In the genomic region with DNA sequence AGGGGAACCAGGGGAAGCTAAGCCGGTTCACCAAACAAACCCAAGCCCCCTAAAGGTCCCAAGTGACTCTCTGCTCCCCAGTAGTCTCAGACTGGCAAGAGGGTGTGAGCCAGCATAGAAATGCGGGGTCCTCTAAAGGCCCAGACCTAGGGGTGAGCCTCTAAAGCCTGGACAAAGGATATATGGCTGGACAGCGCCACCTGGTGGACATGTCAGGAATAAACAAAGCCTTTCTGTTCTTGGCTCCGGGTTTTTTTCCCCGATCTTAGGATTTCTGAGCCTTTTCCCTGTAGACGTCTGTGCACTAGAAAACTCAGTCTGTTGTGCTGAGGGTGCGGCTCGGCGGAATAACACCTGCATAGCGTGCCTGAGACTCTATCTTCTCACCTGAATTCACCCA, we compare ENCODE assay signal across 8 mouse cellular contexts. TPM values are rescaled to one million over a fixed set of nuclear protein-coding genes. Genes with fewer than 3 reads are reported as not detected.
DNase-seq lines count a peak whose midpoint lies in the region; ATAC-seq and TF ChIP-seq lines count a peak whose summit lies in the region.

No protein-coding gene starts in this region.

- H3K4me2 ChIP-seq in kidney, embryonic 15.5 days: peak overlapping the region; percentile 5; the same call in 1 of the 2 replicates
- no peak overlapping the region for H3K4me2 ChIP-seq in limb, embryonic 14.5 days (replicated peaks; ENCODE audit: low read depth, low read length, severe bottlenecking)
- H3K4me2 ChIP-seq in midbrain, postnatal 0 days (ENCODE audit: low read depth, low read length, poor library complexity, severe bottlenecking): peak overlapping the region; percentile 29

- H3K9ac ChIP-seq in kidney, embryonic 15.5 days: no peak overlapping the region
- H3K9ac ChIP-seq in limb, embryonic 14.5 days (ENCODE audit: low read depth, low read length, severe bottlenecking): no peak overlapping the region
- 0 out of 2 replicates have a peak overlapping the region, but pooled peaks have one; percentile 9 for H3K9ac ChIP-seq in midbrain, postnatal 0 days (replicated peaks; ENCODE audit: low read length, poor library complexity, severe bottlenecking)

- H3K27ac ChIP-seq in cortical plate, adult 2 months (ENCODE audit: insufficient read depth, low read length): no peak overlapping the region
- H3K27ac ChIP-seq in kidney, embryonic 15.5 days: no peak overlapping the region
- no peak overlapping the region for H3K27ac ChIP-seq in limb, embryonic 14.5 days (replicated peaks; ENCODE audit: low read depth, low read length)
- H3K27ac ChIP-seq in midbrain, postnatal 0 days (ENCODE audit: low read depth, low read length): no peak overlapping the region

- no peaks in the 10 kb centered on the region for H3K9me3 ChIP-seq in kidney, embryonic 15.5 days (replicated peaks)
- H3K9me3 ChIP-seq in limb, embryonic 14.5 days (ENCODE audit: control insufficient read depth, low read length): no peaks in the 10 kb centered on the region
- no peaks in the 10 kb centered on the region for H3K9me3 ChIP-seq in midbrain, postnatal 0 days (ENCODE audit: low read length)

- peak; percentile 86 for TF ChIP-seq CTCF in cortical plate, adult 2 months (IDR thresholded peaks at IDR 0.05; ENCODE audit: extremely low read depth, insufficient read depth, low read length)
- peak; percentile 94 for TF ChIP-seq CTCF in midbrain, postnatal 0 days (IDR thresholded peaks at IDR 0.05)

- no peak for TF ChIP-seq POLR2A in cortical plate, adult 2 months (IDR thresholded peaks at IDR 0.05; ENCODE audit: extremely low read depth, insufficient read depth, low read length)
- no peak for TF ChIP-seq POLR2A in limb, embryonic 14.5 days (IDR thresholded peaks at IDR 0.05; ENCODE audit: borderline replicate concordance, extremely low read depth, insufficient read depth, insufficient read length)

- H3K4me3 ChIP-seq in cortical plate, adult 2 months (ENCODE audit: insufficient read depth, low read length): no peak overlapping the region
- no peak overlapping the region for H3K4me3 ChIP-seq in kidney, embryonic 15.5 days (replicated peaks)
- H3K4me3 ChIP-seq in limb, embryonic 14.5 days (replicated peaks; ENCODE audit: low read length): no peak overlapping the region
- no peak overlapping the region for H3K4me3 ChIP-seq in midbrain, postnatal 0 days (ENCODE audit: low read depth, low read length)

- DNase-seq in heart, adult 18-20 months: peak; percentile 25 to 79
- no peak for DNase-seq in heart, postnatal 25 days (ENCODE audit: low spot score)
- peak; percentile 45 to 50 for DNase-seq in gastrocnemius, postnatal 36 days
- peak; percentile 88 for DNase-seq in limb, embryonic 14.5 days (ENCODE audit: low spot score)
- peak; percentile 92 for DNase-seq in midbrain, postnatal 0 days (ENCODE audit: low spot score)
- peak; percentile 74 for DNase-seq in splenic B cell, adult 2 months (ENCODE audit: low read depth, low spot score)

- WGBS in kidney, embryonic 15.5 days: 1% methylated on average over 10 of the region's 10 CpGs
- WGBS in limb, embryonic 14.5 days: 4% methylated on average over 10 of the region's 10 CpGs
- 2% methylated on average over 10 of the region's 10 CpGs for WGBS in midbrain, postnatal 0 days

- no peaks in the 10 kb centered on the region for H3K36me3 ChIP-seq in kidney, embryonic 15.5 days
- H3K36me3 ChIP-seq in limb, embryonic 14.5 days (ENCODE audit: control insufficient read depth, insufficient read depth, low read length): no peaks in the 10 kb centered on the region
- no peaks in the 10 kb centered on the region for H3K36me3 ChIP-seq in midbrain, postnatal 0 days (ENCODE audit: insufficient read depth, low read length)
- H3K36me3 ChIP-seq in splenic B cell, adult 2 months (ENCODE audit: control insufficient read depth, insufficient read depth, low read length, poor library complexity, severe bottlenecking): no peaks in the 10 kb centered on the region

- ATAC-seq in kidney, embryonic 15.5 days (replicated peaks; ENCODE audit: low FRiP score): no peak
- ATAC-seq in limb, embryonic 14.5 days (ENCODE audit: low FRiP score, low read depth): no peak
- no peak for ATAC-seq in midbrain, postnatal 0 days (ENCODE audit: low FRiP score)

- H3K27me3 ChIP-seq in kidney, embryonic 15.5 days: peaks cover 72% of the 10 kb centered on the region
- no peaks in the 10 kb centered on the region for H3K27me3 ChIP-seq in limb, embryonic 14.5 days (ENCODE audit: control insufficient read depth, insufficient read depth, low read length)
- no peaks in the 10 kb centered on the region for H3K27me3 ChIP-seq in midbrain, postnatal 0 days (ENCODE audit: insufficient read depth, low read length)
- H3K27me3 ChIP-seq in splenic B cell, adult 2 months (ENCODE audit: control insufficient read depth, insufficient read depth, low read length, poor library complexity, severe bottlenecking): no peaks in the 10 kb centered on the region

- H3K4me1 ChIP-seq in cortical plate, adult 2 months (ENCODE audit: control insufficient read depth, insufficient read depth, low read length): no peaks in the 10 kb centered on the region
- H3K4me1 ChIP-seq in kidney, embryonic 15.5 days: peaks cover 6% of the 10 kb centered on the region; the same call in 1 of the 2 replicates
- H3K4me1 ChIP-seq in limb, embryonic 14.5 days (ENCODE audit: control insufficient read depth, insufficient read depth, low read length): no peaks in the 10 kb centered on the region
- H3K4me1 ChIP-seq in midbrain, postnatal 0 days (ENCODE audit: insufficient read depth, low read length): no peaks in the 10 kb centered on the region

- intact Hi-C loops in heart, postnatal 25 days (cut with DNase I): loop anchor here (2.0 kb wide), 1 partner anchor 63 kb away; no protein-coding TSS in a partner anchor
- intact Hi-C loops in gastrocnemius, postnatal 36 days (cut with DNase I): loop anchor here (10.0 kb wide), 1 partner anchor 201 kb away; no protein-coding TSS in a partner anchor

RNA-seq across cellular contexts. Expression of a gene that starts 12.6 kb away (rescaled TPM):
- total RNA-seq in heart, adult 18-20 months (2021): not detected
- total RNA-seq in heart, postnatal 25 days (2021): not detected
- not detected in 2 replicates for polyA plus RNA-seq in cortical plate, adult 2 months (2012; rRNA removed)
- not detected for total RNA-seq in gastrocnemius, postnatal 36 days (2021)
- polyA plus RNA-seq in kidney, embryonic 15.5 days (2015; fragmentation: Nextera tagmentation; extraction: Ambion mirVana): not detected in 2 replicates
- polyA plus RNA-seq in limb, embryonic 14.5 days (2012; rRNA removed): 0.05 and 0.08 TPM in 2 replicates
- polyA plus RNA-seq in limb, embryonic 14.5 days (2014; fragmentation: Nextera tagmentation; extraction: Ambion mirVana): not detected in 2 replicates
- not detected in 2 replicates for total RNA-seq in midbrain, postnatal 0 days (2014; rRNA removed)
- not detected in 2 replicates for polyA plus RNA-seq in midbrain, postnatal 0 days (2015; fragmentation: Nextera tagmentation; extraction: Ambion mirVana)

RNA-seq across cellular contexts. Expression of a gene that starts 47.3 kb away (rescaled TPM):
- 1 to 10 TPM; 1.5 to 2.6 TPM for total RNA-seq in heart, adult 18-20 months (2021)
- total RNA-seq in heart, postnatal 25 days (2021): 1 to 10 TPM; 3.8 to 3.9 TPM
- 2.6 and 2.8 TPM in 2 replicates for polyA plus RNA-seq in cortical plate, adult 2 months (2012; rRNA removed)
- 1 to 10 TPM in 1 of 2 experiments, under 1 TPM in 1; 0.79 to 1.1 TPM for total RNA-seq in gastrocnemius, postnatal 36 days (2021)
- 38.9 and 40.7 TPM in 2 replicates for polyA plus RNA-seq in kidney, embryonic 15.5 days (2015; fragmentation: Nextera tagmentation; extraction: Ambion mirVana)
- polyA plus RNA-seq in limb, embryonic 14.5 days (2012; rRNA removed): 35.7 and 40.4 TPM in 2 replicates
- polyA plus RNA-seq in limb, embryonic 14.5 days (2014; fragmentation: Nextera tagmentation; extraction: Ambion mirVana): 29.1 and 35.5 TPM in 2 replicates
- total RNA-seq in midbrain, postnatal 0 days (2014; rRNA removed): 9.6 and 10.6 TPM in 2 replicates
- 5.6 and 6.7 TPM in 2 replicates for polyA plus RNA-seq in midbrain, postnatal 0 days (2015; fragmentation: Nextera tagmentation; extraction: Ambion mirVana)
